ENCODE assay signal across 22 mouse cellular contexts in genomic region chr5:124618711-124619110, GRCm38 (mm10). TPM values are rescaled to one million over a fixed set of nuclear protein-coding genes. Genes with fewer than 3 reads are reported as not detected.
DNase-seq lines count a peak whose midpoint lies in the region; TF ChIP-seq lines count a peak whose summit lies in the region.
"Had no signal": no experiment of that assay in that cellular context is flagged by ENCODE, and none has a peak within 500 bp of the region (broad histone marks: within the 10 kb centered on the region; RNA-seq: fewer than 3 reads in every experiment).

No protein-coding gene starts in this region.

- no peak overlapping the region for H3K4me3 ChIP-seq in gastrocnemius, adult 2 months
- H3K4me3 ChIP-seq: embryonic facial prominence, embryonic 13.5 days; embryonic facial prominence, embryonic 15.5 days; erythroblast, embryonic 14.5 days; forebrain, embryonic 10.5 days; forebrain, embryonic 12.5 days had no signal

- no peak for TF ChIP-seq CTCF in gastrocnemius, adult 2 months (IDR thresholded peaks at IDR 0.05)

- intact Hi-C loops in gastrocnemius, adult 2 months (cut with DNase I) = no loop called here
- intact Hi-C loops in left cerebral cortex, postnatal 10 days (cut with DNase I) = no loop called here

- DNase-seq in gastrocnemius, adult 2 months = peak; percentile 12
- no peak for DNase-seq in gastrocnemius, postnatal 4 days (ENCODE audit: low spot score in 2 of 2)
- peak; percentile 52 for DNase-seq in ES-CJ7 (ENCODE audit: low read depth, low spot score)
- DNase-seq in R1 (ENCODE audit: low read depth, low spot score) = peak; percentile 85
- DNase-seq in cerebellum, postnatal 10 days = no peak
- no peak for DNase-seq in right cerebral cortex, adult 2 months (ENCODE audit: low spot score in 2 of 2)
- no peak for DNase-seq in left cerebral cortex, postnatal 10 days (ENCODE audit: extremely low spot score in 1 of 2, low spot score in 2 of 2)
- DNase-seq: adrenal gland, adult 8-10 months; adrenal gland, postnatal 14 days; adrenal gland, postnatal 36 days; B cell, adult 2 months; cerebellum, adult 11-12 months; cerebellum, adult 2 months; cerebellum, adult 9-10 months; cerebellum, postnatal 14 days; cerebellum, postnatal 36 days; embryo, embryonic 11 days had no signal

- no peak overlapping the region for H3K27ac ChIP-seq in gastrocnemius, adult 2 months
- H3K27ac ChIP-seq: embryonic facial prominence, embryonic 13.5 days; embryonic facial prominence, embryonic 15.5 days; forebrain, embryonic 10.5 days; forebrain, embryonic 12.5 days had no signal

RNA-seq across cellular contexts. Expression of gene Atp6v0a2, which starts 9.7 kb away (rescaled TPM):
- total RNA-seq in gastrocnemius, adult 2 months (2021) = 10 to 100 TPM; 27.7 to 34.3 TPM
- total RNA-seq in gastrocnemius, postnatal 4 days (2021) = 10 to 100 TPM; 26.5 to 31.4 TPM
- 10 to 100 TPM; 44.5 to 45.2 TPM for total RNA-seq in left cerebral cortex, postnatal 10 days (2021)

RNA-seq across cellular contexts. Expression of gene Gtf2h3, which starts 39.8 kb away (rescaled TPM):
- 10 to 100 TPM; 15.4 to 16.3 TPM for total RNA-seq in gastrocnemius, adult 2 months (2021)
- 10 to 100 TPM; 22.6 to 24.8 TPM for total RNA-seq in gastrocnemius, postnatal 4 days (2021)
- 10 to 100 TPM; 28.1 to 28.7 TPM for total RNA-seq in left cerebral cortex, postnatal 10 days (2021)

RNA-seq across cellular contexts. Expression of gene Eif2b1, which starts 39.8 kb away (rescaled TPM):
- 10 to 100 TPM; 36.7 to 38.5 TPM for total RNA-seq in gastrocnemius, adult 2 months (2021)
- 10 to 100 TPM; 47.4 to 47.9 TPM for total RNA-seq in gastrocnemius, postnatal 4 days (2021)
- 10 to 100 TPM; 44.3 to 52.2 TPM for total RNA-seq in left cerebral cortex, postnatal 10 days (2021)

Comparison
In these comparisons a context has a peak if more than half of its experiments do, and no peak if none do; other contexts are left out.
1. DNase-seq: peak in gastrocnemius, adult 2 months (single experiment), ES-CJ7 (single experiment) and R1 (single experiment); none in gastrocnemius, postnatal 4 days (0 of 2), cerebellum, postnatal 10 days (0 of 2), right cerebral cortex, adult 2 months (0 of 2) and left cerebral cortex, postnatal 10 days (0 of 2).